Mouse (Mus musculus) midbrain, embryonic 14.5 days (tissue): ENCODE data around the gene Tulp2. TPM values are rescaled to one million over a fixed set of nuclear protein-coding genes. Genes with fewer than 3 reads are reported as not detected.
A peak's percentile ranks its signal among the peaks of the same experiment; 100 is the strongest.

Source experiments
- ATAC-seq: fragments of 200-750 bp; cut with Nextera tagmentation; 2 replicates; pipeline ENCODE4 v1.8.0; 2017; ENCODE audit warnings: moderate number of reproducible peaks, moderate library complexity; ENCODE audit not compliant: low FRiP score, low TSS enrichment
- DNase-seq: peaks from one replicate; pipeline ENCODE4 v3.0.0-alpha.2; 2015
- H3K27ac ChIP-seq: fragments of 300-500 bp; sonication (generic); replicated peaks from 2 replicates; pipeline ENCODE4 v1.5.1; 2014; ENCODE audit warnings: mild to moderate bottlenecking, low read depth, low read length, moderate library complexity
- H3K27me3 ChIP-seq: fragments of 300-500 bp; sonication (generic); 2 replicates; pipeline ENCODE4 v1.6.1; 2014; ENCODE audit warnings: low read length, control low read depth, mixed read lengths; ENCODE audit not compliant: control insufficient read depth, insufficient read depth
- H3K36me3 ChIP-seq: fragments of 300-500 bp; sonication (generic); 2 replicates; pipeline ENCODE4 v1.6.1; 2014; ENCODE audit warnings: low read length, control low read depth; ENCODE audit not compliant: control insufficient read depth, insufficient read depth
- H3K4me1 ChIP-seq: fragments of 300-500 bp; sonication (generic); 2 replicates; pipeline ENCODE4 v1.6.1; 2014; ENCODE audit warnings: mild to moderate bottlenecking, antibody characterized with exemption, low read length, control low read depth; ENCODE audit not compliant: control insufficient read depth, insufficient read depth
- H3K4me2 ChIP-seq: fragments of 300-500 bp; sonication (generic); 2 replicates; pipeline ENCODE4 v1.6.1; 2014; ENCODE audit warnings: mild to moderate bottlenecking, low read length, moderate library complexity
- H3K4me3 ChIP-seq: fragments of 300-500 bp; sonication (generic); replicated peaks from 2 replicates; pipeline ENCODE4 v1.5.1; 2014; ENCODE audit warnings: low read depth, low read length
- H3K9ac ChIP-seq: fragments of 300-500 bp; sonication (generic); replicated peaks from 2 replicates; pipeline ENCODE4 v1.6.1; 2014; ENCODE audit warnings: mild to moderate bottlenecking, low read length, moderate library complexity
- H3K9me3 ChIP-seq: fragments of 300-500 bp; sonication (generic); 2 replicates; pipeline ENCODE4 v1.6.1; 2016; ENCODE audit warnings: low read length, control low read depth, mixed read lengths; ENCODE audit not compliant: control insufficient read depth
- WGBS: fragments of 180-500 bp; shearing (Covaris S2); extraction: QIAGEN DNeasy Blood & Tissue Kit; methylation state at CpG from one replicate; pipeline ENCODE4 v1.1.7; 2014; 5-methylcytosine and 5-hydroxymethylcytosine counted together
- microRNA-seq: library from miRNA; unstranded; fragments of <30 nt; microRNA quantifications from one replicate; pipeline ENCODE4, GENCODE M21; 2016
- polyA plus RNA-seq: library from polyadenylated mRNA; unstranded; fragments of >200 nt; fragmentation: Nextera tagmentation; extraction: Ambion mirVana; gene quantifications from 2 replicates; pipeline ENCODE4 v1.2.1, GENCODE M21; 2014

Tulp2 gene
- polyA plus RNA-seq, 1 experiment from 2014 or later: 0.13 TPM

DNA sequence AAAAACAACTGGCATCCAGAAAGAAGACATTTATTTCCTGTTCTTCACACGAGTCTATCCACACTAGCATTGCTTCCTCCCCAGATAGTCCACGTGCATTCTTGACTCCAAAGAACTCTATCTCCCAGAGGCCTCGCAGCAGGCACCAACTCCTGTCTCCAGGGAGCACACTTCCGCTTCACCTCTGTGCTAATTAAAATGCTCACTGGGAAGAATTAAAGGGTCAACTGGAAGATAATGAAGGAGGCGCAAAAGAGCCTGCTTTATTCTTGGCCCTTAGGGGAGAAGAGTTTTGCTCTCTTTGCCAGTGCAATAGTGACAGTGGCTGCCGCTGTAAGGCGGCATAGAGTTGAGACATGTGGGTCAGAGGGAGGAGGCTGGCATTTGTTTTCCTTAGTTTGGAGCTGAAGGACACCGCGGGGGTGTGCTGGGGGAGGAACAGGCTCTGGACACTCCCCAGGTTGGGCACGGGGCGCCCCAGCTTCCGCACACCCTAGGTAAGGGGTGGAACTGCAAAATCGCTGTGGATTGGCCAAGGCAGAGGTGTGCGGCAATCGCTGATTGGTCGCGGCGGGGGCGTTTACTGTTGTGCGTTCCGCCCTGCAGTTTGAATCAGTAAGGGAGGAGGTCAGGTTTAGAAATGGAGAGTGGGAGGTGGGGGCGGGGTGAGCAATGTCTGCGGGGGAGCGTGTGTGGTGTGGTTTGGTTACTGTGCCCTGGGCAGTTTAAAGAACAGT lies 86.3 kb downstream of the Tulp2 start:
- DNase-seq (peak; percentile 91), ATAC-seq (peak; percentile 91)
- no peaks in the 10 kb centered on the region for H3K27me3 ChIP-seq
- no peaks in the 10 kb centered on the region for H3K36me3 ChIP-seq
- H3K4me2 ChIP-seq: peak overlapping the region; percentile 74
- H3K9ac ChIP-seq: peak overlapping the region; percentile 42
- peak overlapping the region; percentile 64 for H3K27ac ChIP-seq
- no peaks in the 10 kb centered on the region for H3K9me3 ChIP-seq
- peak overlapping the region; percentile 43 for H3K4me3 ChIP-seq
- under 1% methylated on average over 24 of the region's 24 CpGs for WGBS
- H3K4me1 ChIP-seq: peaks cover 17% of the 10 kb centered on the region

DNA sequence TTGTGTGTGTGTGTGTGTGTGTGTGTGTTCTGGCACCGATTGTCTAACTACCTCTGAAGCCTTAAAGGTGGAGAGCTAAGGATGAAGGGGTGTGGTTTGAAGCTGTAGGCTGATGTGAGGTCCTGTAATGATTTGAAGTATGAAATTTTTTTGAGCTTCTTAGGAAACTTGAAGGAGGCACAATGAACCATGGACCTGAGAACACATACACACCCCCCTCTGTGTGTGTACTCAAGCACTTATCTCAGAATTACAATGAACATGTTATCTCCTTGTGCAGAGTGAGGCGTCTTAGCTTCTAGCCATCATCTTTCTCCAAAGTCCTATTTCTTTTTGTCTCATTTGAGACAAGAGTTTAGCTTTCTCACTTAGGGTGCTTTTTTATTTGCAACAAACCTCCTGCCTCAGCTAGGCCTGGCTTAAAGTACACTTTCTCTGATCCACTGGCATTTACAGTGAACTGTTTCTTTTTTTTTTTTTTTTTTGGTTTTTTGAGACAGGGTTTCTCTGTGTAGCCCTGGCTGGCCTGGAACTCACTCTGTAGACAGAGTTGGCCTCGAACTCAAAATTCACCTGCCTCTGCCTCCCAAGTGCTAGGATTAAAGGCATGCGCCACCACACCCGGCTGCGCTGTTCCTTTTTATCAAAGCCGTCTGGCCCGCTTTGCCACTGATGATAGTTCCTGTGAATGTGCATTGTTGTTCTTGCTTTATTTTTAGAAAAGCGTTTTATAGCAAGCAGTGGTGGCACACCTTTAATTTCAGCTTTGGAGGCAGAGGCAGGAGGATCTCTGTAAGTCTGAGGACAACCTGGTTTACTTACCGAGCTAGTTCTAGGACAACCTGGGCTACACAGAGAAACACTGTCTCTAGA lies 87.2 kb downstream of the Tulp2 start:
- Histone ChIP-seq H3K4me3 (peak overlapping the region; percentile 43), H3K4me2 (peak overlapping the region; percentile 74), H3K4me1 (peaks cover 17% of the 10 kb centered on the region), H3K27ac (peak overlapping the region; percentile 64), H3K9ac (peak overlapping the region; percentile 42; the same call in 1 of the 2 replicates), H3K36me3 (no peaks in the 10 kb centered on the region), H3K27me3 (no peaks in the 10 kb centered on the region), H3K9me3 (no peaks in the 10 kb centered on the region)
- ATAC-seq (no peak), DNase-seq (no peak)
- 79% methylated on average over 10 of the region's 10 CpGs for WGBS

DNA sequence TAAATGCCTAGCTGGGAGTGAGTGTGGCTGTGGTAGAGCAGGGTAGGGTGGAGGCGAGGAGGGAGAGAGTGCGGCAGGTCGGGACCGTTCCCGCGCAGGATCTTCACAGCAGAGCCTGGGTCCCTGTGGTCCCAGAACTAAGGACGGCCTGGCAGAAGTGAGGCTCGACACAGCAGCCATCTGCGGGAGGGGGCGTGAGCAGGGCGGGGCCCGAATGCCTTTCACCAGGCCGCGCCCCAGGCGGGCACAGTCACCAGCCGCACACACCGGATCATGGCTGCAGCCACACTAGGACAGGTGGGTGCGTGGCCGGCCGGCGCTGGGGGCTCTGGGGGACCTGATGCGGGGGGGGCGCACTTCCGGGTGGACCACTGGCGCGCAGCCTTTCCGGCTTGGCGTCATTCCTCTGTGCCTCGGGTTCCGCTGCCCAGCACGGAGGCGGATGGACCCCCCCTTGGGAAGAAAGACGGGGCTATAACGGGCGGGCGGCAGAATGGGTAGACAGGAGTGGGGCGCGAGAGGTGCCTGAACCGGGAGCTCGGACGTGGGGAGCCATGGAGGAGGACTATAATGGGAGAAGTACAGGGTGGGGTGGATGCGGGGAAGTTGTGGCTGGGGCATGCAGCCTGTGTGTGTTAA lies 88.5 kb downstream of the Tulp2 start, which contains the start of gene Bcat2:
Gene Bcat2, plus strand, starts transcription at position 51 of the 639 bp plus-strand sequence.
- no peaks in the 10 kb centered on the region for H3K36me3 ChIP-seq

DNA sequence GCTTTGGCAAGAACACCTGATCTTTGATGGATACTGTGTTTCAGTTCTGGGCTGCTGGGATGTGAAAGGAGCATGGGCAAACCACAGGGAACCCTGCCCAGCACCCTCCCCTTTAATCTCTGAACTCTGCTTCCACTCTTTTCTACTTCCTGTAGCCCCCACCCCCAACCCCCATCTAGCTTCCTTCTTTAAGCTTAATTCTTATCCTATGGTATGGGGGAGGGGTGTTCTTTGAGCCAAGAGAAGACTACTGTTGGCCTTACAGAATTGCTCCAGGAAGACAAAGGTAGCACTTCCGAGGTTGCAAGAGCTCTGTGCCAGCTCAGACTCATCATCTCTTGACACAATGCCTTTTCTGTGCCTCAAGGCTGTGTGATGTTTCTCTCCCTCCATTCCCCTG lies 90.3 kb downstream of the Tulp2 start:
- peaks cover 11% of the 10 kb centered on the region for H3K36me3 ChIP-seq
- no peak overlapping the region; the same call in 1 of the 2 replicates for H3K9ac ChIP-seq
- H3K27ac ChIP-seq: no peak overlapping the region
- ATAC-seq (no peak), DNase-seq (no peak)
- H3K9me3 ChIP-seq: no peaks in the 10 kb centered on the region
- H3K4me2 ChIP-seq: no peak overlapping the region
- H3K4me1 ChIP-seq: peaks cover 17% of the 10 kb centered on the region
- H3K4me3 ChIP-seq: no peak overlapping the region
- no peaks in the 10 kb centered on the region for H3K27me3 ChIP-seq
- WGBS: 65% methylated on average over 1 of the region's 1 CpGs

More for the DNA sequence above, 88.5 kb downstream of the Tulp2 start, which contains the start of gene Bcat2:
- 3% methylated on average over 42 of the region's 42 CpGs for WGBS
- H3K27ac ChIP-seq: peak within 1 kb of the TSS; percentile 89
- H3K4me3 ChIP-seq: peak within 1 kb of the TSS; percentile 65
- peak; percentile 85 for DNase-seq
- H3K27me3 ChIP-seq: no peaks in the 10 kb centered on the region
- H3K4me2 ChIP-seq: peak within 1 kb of the TSS; percentile 68
- peaks cover 17% of the 10 kb centered on the region for H3K4me1 ChIP-seq
- no peaks in the 10 kb centered on the region for H3K9me3 ChIP-seq
- H3K9ac ChIP-seq: peak within 1 kb of the TSS; percentile 85
- ATAC-seq: peak; percentile 76

Small RNAs within 50 kb of the gene (microRNA-seq; reads per million reads assigned to microRNA genes)
- gene Gm22133: not detected

Other genes starting within 250 kb of the Tulp2 start
- 0.76 and 1.0 TPM in 2 replicates for gene Cd37, start 242.8 kb upstream of the Tulp2 start, polyA plus RNA-seq
- gene Slc6a16, start 240.8 kb upstream of the Tulp2 start, polyA plus RNA-seq: 0.16 and 0.54 TPM in 2 replicates
- gene Slc6a21, start 204.4 kb upstream of the Tulp2 start, polyA plus RNA-seq: not detected in 2 replicates
- gene Trpm4, start 148.1 kb upstream of the Tulp2 start, polyA plus RNA-seq: 8.4 and 9.5 TPM in 2 replicates
- gene Hrc, start 146.6 kb upstream of the Tulp2 start, polyA plus RNA-seq: not detected in 2 replicates
- 26.9 and 28.0 TPM in 2 replicates for gene Ppfia3, start 114.9 kb upstream of the Tulp2 start, polyA plus RNA-seq
- 11.6 and 26.5 TPM in 2 replicates for gene Lin7b, start 111.3 kb upstream of the Tulp2 start, polyA plus RNA-seq
- 80.6 and 135 TPM in 2 replicates for gene Snrnp70, start 86.1 kb upstream of the Tulp2 start, polyA plus RNA-seq
- gene Kcna7, start 76.2 kb upstream of the Tulp2 start, polyA plus RNA-seq: not detected in 2 replicates
- not detected in 2 replicates for gene Ntf5, start 68.2 kb upstream of the Tulp2 start, polyA plus RNA-seq
- gene Lhb, start 61.1 kb upstream of the Tulp2 start, polyA plus RNA-seq: 0.34 TPM in 1 of 2 replicates, not detected in the other
- gene Gys1, start 47.0 kb upstream of the Tulp2 start, polyA plus RNA-seq: 15.5 TPM in 2 replicates
- 110 and 114 TPM in 2 replicates for gene Ruvbl2, start 43.8 kb upstream of the Tulp2 start, polyA plus RNA-seq
- 5,898 and 6,785 TPM in 2 replicates for gene Ftl1, start 22.0 kb upstream of the Tulp2 start, polyA plus RNA-seq
- 107 and 182 TPM in 2 replicates for gene Bax, start 15.0 kb upstream of the Tulp2 start, polyA plus RNA-seq
- gene Gm45808, start 4.9 kb downstream of the Tulp2 start, polyA plus RNA-seq: not detected in 2 replicates
- 3.1 and 3.2 TPM in 2 replicates for gene Dhdh, start 6.9 kb downstream of the Tulp2 start, polyA plus RNA-seq
- gene Nucb1, start 28.5 kb downstream of the Tulp2 start, polyA plus RNA-seq: 86.5 and 89.5 TPM in 2 replicates
- gene Ppp1r15a, start 44.4 kb downstream of the Tulp2 start, polyA plus RNA-seq: 9.5 and 10.2 TPM in 2 replicates
- 0.53 and 0.77 TPM in 2 replicates for gene Plekha4, start 44.5 kb downstream of the Tulp2 start, polyA plus RNA-seq
- not detected in 2 replicates for gene Hsd17b14, start 73.0 kb downstream of the Tulp2 start, polyA plus RNA-seq
- gene Bcat2, start 88.3 kb downstream of the Tulp2 start, polyA plus RNA-seq: 14.9 and 16.9 TPM in 2 replicates
- not detected in 2 replicates for gene Fgf21, start 133.6 kb downstream of the Tulp2 start, polyA plus RNA-seq
- not detected in 2 replicates for gene Fut1, start 135.4 kb downstream of the Tulp2 start, polyA plus RNA-seq
- gene Izumo1, start 139.9 kb downstream of the Tulp2 start, polyA plus RNA-seq: not detected in 2 replicates
- gene Rasip1, start 145.6 kb downstream of the Tulp2 start, polyA plus RNA-seq: 12.3 and 14.9 TPM in 2 replicates
- 3.0 and 4.3 TPM in 2 replicates for gene Mamstr, start 158.1 kb downstream of the Tulp2 start, polyA plus RNA-seq
- gene Fut2, start 184.5 kb downstream of the Tulp2 start, polyA plus RNA-seq: 0.11 and 0.12 TPM in 2 replicates
- 0.30 TPM in 1 of 2 replicates, not detected in the other for gene Ntn5, start 202.1 kb downstream of the Tulp2 start, polyA plus RNA-seq
- gene Sec1, start 212.5 kb downstream of the Tulp2 start, polyA plus RNA-seq: 0.21 TPM in 1 of 2 replicates, not detected in the other
- 28.1 and 49.1 TPM in 2 replicates for gene Car11, start 218.0 kb downstream of the Tulp2 start, polyA plus RNA-seq
- 1.9 and 4.3 TPM in 2 replicates for gene Dbp, start 223.2 kb downstream of the Tulp2 start, polyA plus RNA-seq
- 631 and 710 TPM in 2 replicates for gene Rpl18, start 233.6 kb downstream of the Tulp2 start, polyA plus RNA-seq
- 17.2 and 19.2 TPM in 2 replicates for gene Sphk2, start 236.1 kb downstream of the Tulp2 start, polyA plus RNA-seq
- gene Fam83e, start 239.3 kb downstream of the Tulp2 start, polyA plus RNA-seq: 0.46 and 0.90 TPM in 2 replicates
- not detected in 2 replicates for gene Spaca4, start 243.9 kb downstream of the Tulp2 start, polyA plus RNA-seq